Mouse (Mus musculus): Measurements from ENCODE around the gene Actl10. TPM values are rescaled to one million over a fixed set of nuclear protein-coding genes. Genes with fewer than 3 reads are reported as not detected.

The Actl10 gene
- polyA plus RNA-seq, 1 experiment from 2014 or later: 0.33 TPM

DNA sequence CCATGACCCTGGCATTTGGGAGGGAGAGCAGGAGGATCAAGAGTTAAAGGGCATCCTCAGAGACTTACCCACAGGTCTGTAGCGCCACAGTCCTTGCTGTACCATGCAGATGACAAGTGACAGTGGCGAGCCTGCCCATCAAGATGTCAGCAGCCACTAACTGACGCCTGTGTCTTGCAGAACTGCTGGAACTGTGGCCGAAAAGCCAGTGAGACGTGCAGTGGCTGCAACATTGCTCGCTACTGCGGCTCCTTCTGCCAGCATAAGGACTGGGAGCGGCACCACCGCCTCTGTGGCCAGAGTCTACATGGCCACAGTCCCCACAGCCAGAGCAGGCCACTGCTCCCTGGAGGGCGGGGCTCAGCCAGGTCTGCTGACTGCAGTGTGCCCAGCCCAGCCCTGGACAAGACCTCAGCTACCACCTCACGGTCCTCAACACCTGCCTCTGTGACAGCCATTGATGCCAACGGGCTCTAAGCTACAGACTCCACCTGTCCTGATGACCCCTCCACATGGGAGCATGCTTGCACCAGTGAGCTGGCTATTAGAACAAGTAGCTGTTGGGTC, 16.8 kb upstream of the Actl10 start:
- WGBS: 92% methylated on average over 12 of the region's 12 CpGs
- ATAC-seq (ENCODE audit: low read depth): no peak
- peaks cover 69% of the 10 kb centered on the region for H3K36me3 ChIP-seq
- peaks cover 26% of the 10 kb centered on the region for H3K4me1 ChIP-seq (replicated peaks)
- no peaks in the 10 kb centered on the region for H3K9me3 ChIP-seq
- H3K27me3 ChIP-seq: no peaks in the 10 kb centered on the region
- H3K27ac ChIP-seq (replicated peaks): no peak overlapping the region
- H3K9ac ChIP-seq: no peak overlapping the region
- no peak overlapping the region for H3K4me2 ChIP-seq
- no peak overlapping the region for H3K4me3 ChIP-seq

DNA sequence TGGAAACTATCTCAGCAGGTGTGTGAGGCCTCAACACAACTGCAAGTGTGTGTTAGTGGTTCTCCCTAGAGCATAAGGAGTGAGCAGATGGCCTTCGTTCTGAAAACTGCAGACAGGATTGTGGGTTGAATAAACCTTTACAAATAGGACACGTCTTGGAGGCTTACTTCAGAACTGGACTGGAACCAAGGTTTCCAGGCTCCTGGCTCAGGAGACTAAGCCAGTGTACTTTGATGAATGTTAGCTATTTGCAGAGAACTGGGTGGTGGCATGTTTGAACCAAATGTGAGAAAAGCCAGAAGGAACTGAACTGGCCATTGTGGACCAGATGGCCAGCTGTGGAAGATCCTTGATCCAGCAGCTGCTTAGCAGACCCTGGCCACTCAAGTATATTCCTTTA, 13.3 kb upstream of the Actl10 start:
- WGBS: 44% methylated on average over 2 of the region's 2 CpGs
- H3K4me1 ChIP-seq (replicated peaks): peaks cover 25% of the 10 kb centered on the region
- no peaks in the 10 kb centered on the region for H3K27me3 ChIP-seq
- H3K9me3 ChIP-seq: no peaks in the 10 kb centered on the region
- H3K9ac ChIP-seq: no peak overlapping the region
- H3K4me3 ChIP-seq: no peak overlapping the region
- peaks cover 45% of the 10 kb centered on the region for H3K36me3 ChIP-seq
- 0 out of 2 replicates have a peak overlapping the region, but pooled peaks have one; percentile 46 for H3K27ac ChIP-seq (replicated peaks)
- H3K4me2 ChIP-seq: no peak overlapping the region
- ATAC-seq (ENCODE audit: low read depth): no peak

- Histone ChIP-seq H3K27me3 (no peaks in the 10 kb centered on the region), H3K9ac (no peak overlapping the region), H3K27ac (replicated peaks) (0 out of 2 replicates have a peak overlapping the region, but pooled peaks have one; percentile 46), H3K4me3 (no peak overlapping the region), H3K4me2 (no peak overlapping the region), H3K4me1 (replicated peaks) (peaks cover 25% of the 10 kb centered on the region), H3K36me3 (peaks cover 43% of the 10 kb centered on the region), H3K9me3 (no peaks in the 10 kb centered on the region)
- ATAC-seq (ENCODE audit: low read depth): peak; percentile 49; the same call in 1 of the 2 replicates
- WGBS: 40% methylated on average over 3 of the region's 3 CpGs
Observed at GRCm38 (mm10) chr2:154538710-154539109, 12.9 kb upstream of the Actl10 start.

- WGBS: 71% methylated on average over 3 of the region's 3 CpGs
- Histone ChIP-seq H3K9me3 (no peaks in the 10 kb centered on the region), H3K4me1 (replicated peaks) (peaks cover 25% of the 10 kb centered on the region), H3K4me2 (no peak overlapping the region), H3K27ac (replicated peaks) (no peak overlapping the region), H3K9ac (0 out of 2 replicates have a peak overlapping the region, but pooled peaks have one; percentile 31), H3K27me3 (no peaks in the 10 kb centered on the region), H3K4me3 (no peak overlapping the region), H3K36me3 (peaks cover 33% of the 10 kb centered on the region)
- ATAC-seq (ENCODE audit: low read depth): no peak
Observed at GRCm38 (mm10) chr2:154539720-154540119, 11.9 kb upstream of the Actl10 start.

GRCm38 (mm10) chr2:154541630-154542029, 9.9 kb upstream of the Actl10 start:
- ATAC-seq (ENCODE audit: low read depth): no peak
- Histone ChIP-seq H3K9me3 (no peaks in the 10 kb centered on the region), H3K36me3 (peaks cover 14% of the 10 kb centered on the region), H3K27me3 (no peaks in the 10 kb centered on the region), H3K4me2 (no peak overlapping the region), H3K4me3 (no peak overlapping the region), H3K27ac (replicated peaks) (no peak overlapping the region), H3K4me1 (replicated peaks) (peaks cover 25% of the 10 kb centered on the region), H3K9ac (no peak overlapping the region)
- WGBS: 83% methylated on average over 2 of the region's 2 CpGs

- Histone ChIP-seq H3K4me2 (no peak overlapping the region), H3K27ac (replicated peaks) (peak overlapping the region; percentile 10; the same call in 1 of the 2 replicates)
- 84% methylated on average over 9 of the region's 9 CpGs for WGBS
Observed at GRCm38 (mm10) chr2:154543567-154544347, 7.8 kb upstream of the Actl10 start.

GRCm38 (mm10) chr2:154546711-154547110, 4.9 kb upstream of the Actl10 start, which contains the start of gene 1700003F12Rik:
Gene 1700003F12Rik, plus strand, starts transcription at chr2:154547085.
- 0 out of 2 replicates have a peak, but pooled peaks cover under 1% of the 10 kb centered on the region for H3K36me3 ChIP-seq
- peaks cover 21% of the 10 kb centered on the region for H3K27me3 ChIP-seq
- H3K4me2 ChIP-seq: no peak within 1 kb of the TSS
- 92% methylated on average over 10 of the region's 10 CpGs for WGBS
- no peak within 1 kb of the TSS for H3K27ac ChIP-seq (replicated peaks)
- no peak within 1 kb of the TSS for H3K9ac ChIP-seq
- no peak within 1 kb of the TSS for H3K4me3 ChIP-seq
- H3K9me3 ChIP-seq: no peaks in the 10 kb centered on the region
- ATAC-seq (ENCODE audit: low read depth): no peak
- peaks cover 19% of the 10 kb centered on the region for H3K4me1 ChIP-seq (replicated peaks)

More at GRCm38 (mm10) chr2:154543567-154544347, 7.8 kb upstream of the Actl10 start:
- Histone ChIP-seq H3K4me3 (no peak overlapping the region), H3K9ac (no peak overlapping the region), H3K9me3 (no peaks in the 10 kb centered on the region), H3K4me1 (replicated peaks) (peaks cover 11% of the 10 kb centered on the region), H3K27me3 (no peaks in the 10 kb centered on the region), H3K36me3 (0 out of 2 replicates have a peak, but pooled peaks cover 5% of the 10 kb centered on the region)
- peak; percentile 36; the same call in 1 of the 2 replicates for ATAC-seq (ENCODE audit: low read depth)

DNA sequence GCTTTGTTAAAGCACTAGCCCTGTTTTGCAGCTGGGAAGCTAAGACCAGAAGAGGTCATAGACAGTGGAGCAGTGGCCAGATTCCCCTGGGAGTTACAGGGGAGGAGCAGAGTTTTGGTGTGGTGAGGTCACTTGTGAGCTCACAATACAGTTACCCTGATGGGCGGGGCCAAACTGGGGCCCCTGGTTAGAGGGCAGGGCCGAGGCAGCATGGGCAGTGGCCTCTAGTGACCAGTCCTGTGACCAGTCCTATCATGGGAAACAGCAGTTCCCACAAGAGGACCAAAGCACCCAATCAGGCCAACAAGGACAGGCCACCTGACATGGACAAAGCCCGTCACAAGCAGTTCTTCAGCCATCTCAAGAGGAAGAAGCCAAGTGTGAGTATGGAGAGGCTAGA, 2.9 kb upstream of the Actl10 start:
- ATAC-seq (ENCODE audit: low read depth): no peak
- Histone ChIP-seq H3K9ac (no peak overlapping the region), H3K4me2 (peak overlapping the region; percentile 85), H3K27me3 (peaks cover 28% of the 10 kb centered on the region), H3K27ac (replicated peaks) (no peak overlapping the region), H3K9me3 (no peaks in the 10 kb centered on the region), H3K4me1 (replicated peaks) (peaks cover 36% of the 10 kb centered on the region), H3K4me3 (peak overlapping the region; percentile 44; the same call in 1 of the 2 replicates), H3K36me3 (no peaks in the 10 kb centered on the region)
- 42% methylated on average over 3 of the region's 3 CpGs for WGBS

DNA sequence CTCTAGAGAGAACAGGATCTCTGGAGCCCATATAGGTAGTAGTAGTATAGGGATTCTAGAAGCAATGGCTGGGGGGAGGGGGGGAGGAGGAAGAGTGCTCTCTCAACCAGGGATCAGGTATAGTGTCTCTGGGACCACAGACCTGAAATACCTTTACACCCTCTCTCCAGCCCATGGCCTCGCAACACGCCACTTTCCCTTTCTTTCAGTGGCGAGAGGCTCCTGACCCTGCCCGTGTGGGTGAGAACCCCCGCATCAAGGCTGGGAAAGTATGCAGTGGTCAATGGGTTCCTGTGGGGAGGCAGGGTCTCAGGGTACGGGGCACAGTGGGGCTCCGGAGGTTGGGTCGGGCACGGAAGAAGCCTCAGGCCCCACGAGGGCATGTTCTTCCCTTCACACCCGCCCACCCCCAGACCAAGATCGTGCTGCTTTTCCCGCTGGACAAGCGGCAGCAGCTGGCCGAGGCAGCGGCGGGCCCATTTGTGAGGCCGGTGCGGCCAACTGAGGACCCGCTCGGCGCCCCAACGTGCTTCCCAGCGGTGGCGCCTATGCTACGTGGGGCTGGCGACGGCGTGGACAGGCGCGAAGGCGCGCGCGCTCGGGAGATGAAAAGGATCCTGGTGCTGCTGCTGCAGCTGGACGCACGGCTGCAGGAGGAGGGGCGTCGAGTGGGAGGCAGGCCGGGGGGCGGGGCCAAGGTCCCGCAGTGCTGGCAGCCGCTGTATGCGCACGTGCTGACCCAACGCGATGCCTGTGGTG, 2.3 kb upstream of the Actl10 start:
- Histone ChIP-seq H3K4me3 (peak overlapping the region; percentile 44), H3K27ac (replicated peaks) (no peak overlapping the region), H3K9me3 (no peaks in the 10 kb centered on the region), H3K4me1 (replicated peaks) (peaks cover 36% of the 10 kb centered on the region), H3K9ac (peak overlapping the region; percentile 70), H3K27me3 (peaks cover 28% of the 10 kb centered on the region), H3K4me2 (peak overlapping the region; percentile 85), H3K36me3 (no peaks in the 10 kb centered on the region)
- 2% methylated on average over 48 of the region's 48 CpGs for WGBS
- ATAC-seq (ENCODE audit: low read depth): peak; percentile 74

DNA sequence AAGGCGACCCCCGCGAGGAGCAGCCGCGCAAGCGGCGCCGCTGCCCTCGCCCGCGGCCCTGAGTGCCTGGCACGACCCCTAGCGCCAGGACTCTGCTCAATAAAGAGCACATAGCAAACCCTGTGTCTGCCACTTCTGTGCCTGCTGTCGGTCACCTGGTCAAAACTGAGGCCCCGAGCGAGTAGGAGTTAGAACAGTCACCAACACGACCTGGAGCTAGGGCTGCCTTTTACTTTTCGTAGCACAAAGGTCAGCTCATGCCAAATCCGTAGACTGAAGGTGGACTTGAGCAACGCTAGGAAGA, 1.7 kb upstream of the Actl10 start:
- ATAC-seq (ENCODE audit: low read depth): no peak
- Histone ChIP-seq H3K4me3 (peak overlapping the region; percentile 44), H3K9me3 (no peaks in the 10 kb centered on the region), H3K27ac (replicated peaks) (no peak overlapping the region), H3K4me2 (peak overlapping the region; percentile 85), H3K27me3 (peaks cover 28% of the 10 kb centered on the region), H3K36me3 (no peaks in the 10 kb centered on the region), H3K9ac (peak overlapping the region; percentile 70), H3K4me1 (replicated peaks) (peaks cover 36% of the 10 kb centered on the region)
- WGBS: 15% methylated on average over 20 of the region's 20 CpGs

DNA sequence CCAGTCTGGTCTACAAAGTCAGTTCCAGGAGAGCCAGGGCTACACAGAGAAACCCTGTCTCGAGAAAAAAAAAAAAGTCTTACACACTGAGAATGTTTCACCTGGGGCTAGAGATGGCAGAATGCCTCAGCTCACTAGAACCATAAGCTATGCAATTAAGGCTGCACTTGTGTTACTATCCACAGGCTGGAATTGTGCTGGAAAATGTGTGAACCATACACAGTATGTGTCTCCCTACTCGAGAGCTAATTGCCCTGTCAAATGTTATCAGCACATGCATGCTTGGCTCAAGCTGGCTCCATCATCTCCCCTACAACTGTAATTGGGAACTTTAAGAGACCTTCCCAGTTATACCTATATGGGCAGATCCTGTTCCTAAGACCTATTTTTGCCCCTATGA, 639 bp upstream of the Actl10 start:
- ATAC-seq (ENCODE audit: low read depth): no peak

DNA sequence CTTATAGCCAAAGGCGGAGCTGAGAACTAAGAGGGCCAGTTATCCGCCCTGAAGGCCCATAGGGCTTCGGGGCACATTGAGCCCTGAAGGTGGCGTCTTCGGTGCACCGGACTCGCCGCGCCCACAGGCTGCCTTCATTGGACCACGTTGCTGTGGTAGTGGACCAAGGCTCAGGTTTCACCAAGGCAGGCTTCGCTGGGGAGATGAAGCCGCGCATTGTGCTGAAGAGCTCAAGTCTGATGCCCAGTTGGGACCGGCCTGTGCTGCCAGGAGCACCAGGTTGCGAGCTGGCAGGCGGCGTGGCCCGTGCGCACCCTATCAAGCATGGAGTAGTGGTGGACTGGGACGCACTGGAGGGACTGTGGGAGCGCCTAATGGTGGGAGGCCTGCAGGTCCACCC, 351 bp downstream of the Actl10 start:
- Histone ChIP-seq H3K27me3 (peaks cover 28% of the 10 kb centered on the region), H3K4me3 (0 out of 2 replicates have a peak overlapping the region, but pooled peaks have one; percentile 9), H3K36me3 (no peaks in the 10 kb centered on the region), H3K9me3 (no peaks in the 10 kb centered on the region), H3K9ac (0 out of 2 replicates have a peak overlapping the region, but pooled peaks have one; percentile 43), H3K4me1 (replicated peaks) (peaks cover 46% of the 10 kb centered on the region), H3K4me2 (peak overlapping the region; percentile 39), H3K27ac (replicated peaks) (peak overlapping the region; percentile 49; the same call in 1 of the 2 replicates)
- 34% methylated on average over 21 of the region's 21 CpGs for WGBS
- ATAC-seq (ENCODE audit: low read depth): no peak; the same call in 1 of the 2 replicates

More for the DNA sequence above, 639 bp upstream of the Actl10 start:
- Histone ChIP-seq H3K4me2 (no peak overlapping the region), H3K9ac (no peak overlapping the region), H3K4me1 (replicated peaks) (peaks cover 45% of the 10 kb centered on the region), H3K27ac (replicated peaks) (no peak overlapping the region), H3K4me3 (no peak overlapping the region), H3K36me3 (no peaks in the 10 kb centered on the region), H3K9me3 (no peaks in the 10 kb centered on the region), H3K27me3 (peaks cover 28% of the 10 kb centered on the region)
- 76% methylated on average over 2 of the region's 2 CpGs for WGBS
